Mouse (Mus musculus) layer of hippocampus, adult 18-20 months (tissue): ENCODE results near the gene D930020B18Rik. TPM values are rescaled to one million over a fixed set of nuclear protein-coding genes. Genes with fewer than 3 reads are reported as not detected.
A peak's percentile ranks its signal among the peaks of the same experiment; 100 is the strongest.

Experiments used
- DNase-seq, 2 experiments: peaks; one replicate each; pipeline ENCODE4 v3.0.0; 2022; ENCODE audit warnings: low spot score in 2 of 2
- long read RNA-seq: library from polyadenylated mRNA; stranded (forward); transcript quantifications from one replicate; pipeline ENCODE4 v2.0.0, GENCODE M21; 2021
- total RNA-seq, 2 experiments: library from RNA; stranded (reverse); gene quantifications; 2 replicates each; pipeline ENCODE4 v1.2.3; 2021

D930020B18Rik gene
- under 1 TPM; 0.23 to 0.84 TPM for total RNA-seq
- long read RNA-seq = 0 reads

- DNase-seq = no peak
These were observed at the start of gene D930020B18Rik for GRCm38 (mm10) chr10:121641272-121642053. Gene D930020B18Rik (plus strand): TSS chr10:121641588.

DNA sequence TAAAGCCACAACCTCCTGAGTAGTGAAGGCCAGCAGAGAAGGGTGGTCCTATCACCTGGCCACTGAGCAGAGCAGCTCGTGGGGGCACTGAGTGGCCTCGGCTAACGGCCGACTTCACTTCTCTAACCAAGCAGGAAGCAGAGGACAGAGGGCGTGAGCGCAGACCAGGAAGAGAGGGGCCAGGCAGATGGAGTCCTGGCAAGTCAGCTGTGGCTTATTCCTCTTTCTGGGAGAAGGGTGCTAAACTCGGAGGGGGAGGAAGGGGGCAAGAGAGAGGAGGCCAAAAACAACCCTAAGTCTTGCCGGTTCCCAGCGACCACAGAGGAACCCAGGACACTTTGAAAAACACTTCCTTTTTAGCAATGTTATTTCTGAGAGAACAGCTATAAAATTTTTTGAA lies 44.8 kb upstream of the D930020B18Rik start:
- DNase-seq = no peak

DNA sequence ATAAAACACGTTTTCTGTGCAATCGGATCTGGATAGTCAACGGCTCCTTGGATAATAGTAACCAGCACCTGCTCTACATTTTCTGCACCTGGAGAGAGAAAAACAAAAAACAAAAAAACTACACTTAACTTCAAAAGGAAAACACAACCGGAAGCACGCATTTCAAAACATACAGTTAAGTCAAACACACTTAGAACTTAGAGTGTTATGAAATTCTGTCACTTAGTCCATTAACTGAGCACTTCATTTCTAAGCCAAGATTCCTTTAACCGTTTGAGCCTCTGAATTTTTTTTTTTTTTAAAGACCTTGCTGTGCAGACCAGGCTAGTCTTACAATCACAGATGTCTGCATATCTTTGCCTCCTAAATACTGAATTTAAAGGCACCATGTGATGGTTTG lies 40.1 kb upstream of the D930020B18Rik start:
- no peak for DNase-seq

- no peak for DNase-seq
These were observed 37.8 kb upstream of the D930020B18Rik start for GRCm38 (mm10) chr10:121603556-121603955.

DNA sequence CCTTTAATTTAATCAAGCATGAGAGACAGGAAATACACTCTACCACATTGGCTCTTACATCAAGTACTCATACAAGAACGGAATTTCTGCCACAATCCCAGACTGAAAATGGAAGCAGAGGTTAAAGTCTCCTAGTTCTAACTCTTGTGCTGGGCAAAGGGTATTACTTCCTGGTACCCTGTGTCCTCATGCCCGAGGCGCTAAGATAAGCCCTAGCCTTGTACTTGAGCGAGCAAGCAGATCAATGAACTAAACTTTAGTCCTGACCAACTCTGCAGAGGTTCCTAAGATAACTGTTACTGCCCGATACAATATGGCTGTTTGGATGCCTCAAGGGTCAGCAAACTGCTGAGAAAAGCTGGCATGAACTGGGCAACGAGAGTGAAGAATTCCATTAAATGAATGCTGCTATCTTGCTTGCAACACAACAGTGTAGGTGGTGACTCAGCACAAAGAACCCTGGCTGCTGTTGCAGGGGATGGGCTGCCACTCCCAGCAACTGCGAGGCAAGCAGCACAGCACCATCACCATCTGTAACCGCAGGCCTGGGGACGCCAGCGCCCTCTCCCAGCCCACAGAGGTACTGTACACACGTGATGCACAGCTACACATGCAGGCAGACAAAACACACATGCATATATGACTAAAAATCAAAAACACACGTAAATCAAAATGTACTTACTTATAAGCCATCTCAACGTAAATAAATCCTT lies 36.6 kb upstream of the D930020B18Rik start:
- DNase-seq = no peak

DNA sequence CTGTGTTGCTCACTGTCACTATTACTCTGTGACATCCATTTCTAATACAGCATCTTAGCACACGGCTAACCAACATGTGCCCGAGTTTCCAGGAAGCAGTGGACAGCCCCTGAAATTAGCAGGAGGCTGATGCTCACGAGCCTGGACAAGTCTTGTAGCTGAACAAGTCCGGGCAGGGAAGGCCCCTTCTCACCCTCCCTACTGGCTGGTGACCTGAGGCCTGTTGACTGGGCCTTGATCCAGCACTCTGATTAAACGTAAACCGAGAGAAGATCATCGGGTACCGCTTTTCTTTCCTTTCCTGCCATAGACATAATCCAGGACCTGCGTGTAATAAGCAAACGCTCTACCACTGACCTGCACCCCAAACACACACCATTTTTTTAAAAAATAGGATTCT lies 33.2 kb upstream of the D930020B18Rik start:
- no peak for DNase-seq

DNA sequence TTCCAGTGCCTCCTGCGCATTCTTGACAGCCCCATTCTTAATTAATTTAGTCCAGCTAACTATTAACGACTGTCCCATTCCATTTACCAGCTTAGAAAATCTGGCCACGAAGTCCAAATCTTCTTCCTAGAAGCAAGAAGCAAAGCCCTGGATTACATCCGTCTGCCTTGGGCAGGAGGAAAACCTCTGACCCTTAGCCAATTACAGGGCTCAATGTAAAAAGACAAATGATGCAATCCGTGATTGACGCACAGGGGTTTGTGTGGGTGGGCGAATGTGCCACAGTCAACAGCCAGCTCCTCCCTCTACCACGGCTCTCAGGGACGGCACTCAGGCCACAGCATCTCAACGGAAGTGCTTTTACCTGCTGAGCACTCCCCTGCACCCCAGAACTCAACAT lies 29.8 kb upstream of the D930020B18Rik start:
- DNase-seq = no peak

DNA sequence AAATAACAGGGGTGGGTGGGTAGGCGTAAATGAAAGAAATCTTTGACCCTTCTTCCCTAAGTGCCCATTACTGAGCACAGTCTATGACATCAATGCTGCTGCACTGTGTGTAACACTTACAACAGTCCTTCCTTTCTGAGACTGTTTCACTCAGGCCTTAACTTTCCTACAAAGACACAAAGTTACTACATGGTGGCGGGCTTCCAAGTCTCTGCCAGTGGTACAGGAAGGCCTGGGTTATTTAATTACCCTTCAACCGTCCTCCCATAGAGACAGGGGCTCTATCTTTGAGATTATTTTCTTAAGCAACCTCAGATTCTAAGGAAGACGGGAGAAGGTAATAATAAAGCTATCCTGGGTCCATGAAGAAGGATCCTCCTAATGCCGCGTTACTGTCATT lies 28.9 kb upstream of the D930020B18Rik start:
- no peak for DNase-seq

DNA sequence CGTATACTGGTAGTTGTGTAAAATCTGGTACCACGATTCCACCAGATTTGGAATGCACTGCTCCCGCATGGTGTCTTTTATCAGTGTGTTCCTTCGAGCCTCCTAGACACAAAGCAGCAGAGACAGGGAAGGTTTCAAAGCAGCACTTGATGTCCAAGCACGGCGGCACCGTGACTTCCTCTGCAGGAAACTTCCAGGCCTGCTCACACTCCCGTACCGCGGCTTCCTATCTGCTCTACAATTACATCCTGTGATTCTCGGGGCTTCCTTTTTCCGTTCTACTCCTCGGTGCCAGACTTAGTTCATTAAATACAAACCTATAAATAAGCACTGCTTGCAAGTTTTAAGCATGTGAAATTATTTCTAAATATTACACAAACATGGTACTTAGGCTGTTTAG lies 27.8 kb upstream of the D930020B18Rik start:
- DNase-seq = no peak

DNA sequence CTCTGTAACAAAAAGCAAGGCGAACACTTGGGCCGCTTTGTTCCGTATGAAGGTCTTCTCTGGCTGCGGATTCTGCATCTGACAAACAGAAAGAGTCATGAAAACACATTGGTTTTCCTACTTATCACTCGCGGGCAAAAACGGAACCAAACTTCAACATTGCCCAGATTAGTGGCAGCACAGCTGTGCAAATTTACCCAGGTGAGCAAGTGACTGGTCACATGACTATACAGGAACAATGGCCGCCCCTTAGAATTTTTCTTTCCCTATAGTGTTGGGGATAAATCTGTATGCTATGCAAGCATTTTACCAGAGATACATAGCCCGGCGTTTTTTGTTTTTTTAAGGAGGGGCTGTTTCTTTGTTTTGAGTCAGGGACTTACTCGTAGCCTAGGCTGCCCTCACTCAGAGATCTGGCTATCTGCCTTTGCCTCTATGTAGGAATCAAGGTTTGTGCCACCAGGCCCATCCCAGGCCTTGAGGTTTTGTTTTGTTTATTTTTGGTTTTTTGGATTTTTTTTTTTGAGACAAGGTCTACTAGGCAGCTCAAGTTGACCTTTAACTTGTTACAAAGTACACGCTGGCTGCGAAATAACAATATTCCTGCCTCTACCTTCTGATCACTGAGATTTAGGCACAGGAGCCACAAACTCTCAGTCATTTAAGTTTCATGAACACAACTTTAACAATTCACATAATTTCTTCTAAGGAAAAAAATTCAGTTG lies 26.1 kb upstream of the D930020B18Rik start:
- DNase-seq = no peak

DNA sequence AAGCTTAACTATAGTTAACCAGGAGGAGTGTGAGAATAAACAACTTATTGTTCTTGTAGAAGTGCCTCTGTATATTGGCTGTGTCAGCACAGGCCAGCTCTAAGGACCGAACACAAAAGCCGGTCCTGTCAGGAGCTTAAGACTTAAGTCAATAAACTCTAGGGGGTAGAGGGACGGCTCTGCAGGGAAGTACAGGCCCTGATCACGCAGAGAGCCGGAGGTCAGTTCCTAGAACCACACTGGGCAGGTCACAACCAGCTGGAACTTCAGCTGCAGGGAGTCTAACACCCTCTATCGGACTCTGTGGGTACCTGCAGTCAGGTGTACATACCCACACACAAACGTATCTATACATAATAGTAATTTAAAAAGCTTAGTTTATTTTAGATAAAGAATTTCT lies 25.5 kb upstream of the D930020B18Rik start:
- no peak for DNase-seq

GRCm38 (mm10) chr10:121622431-121622830 lies 19.0 kb upstream of the D930020B18Rik start:
- no peak for DNase-seq

GRCm38 (mm10) chr10:121623670-121624069 lies 17.7 kb upstream of the D930020B18Rik start:
- no peak for DNase-seq

GRCm38 (mm10) chr10:121625006-121625405 lies 16.4 kb upstream of the D930020B18Rik start:
- no peak for DNase-seq

GRCm38 (mm10) chr10:121625407-121626185 lies 15.8 kb upstream of the D930020B18Rik start:
- no peak for DNase-seq

- DNase-seq = peak; percentile 98 to 99
These were observed 15.1 kb upstream of the D930020B18Rik start, which contains the start of gene Xpot for GRCm38 (mm10) chr10:121626186-121626882. Gene Xpot (minus strand): TSS chr10:121626332.

GRCm38 (mm10) chr10:121627216-121627852 lies 14.1 kb upstream of the D930020B18Rik start:
- DNase-seq = no peak

DNA sequence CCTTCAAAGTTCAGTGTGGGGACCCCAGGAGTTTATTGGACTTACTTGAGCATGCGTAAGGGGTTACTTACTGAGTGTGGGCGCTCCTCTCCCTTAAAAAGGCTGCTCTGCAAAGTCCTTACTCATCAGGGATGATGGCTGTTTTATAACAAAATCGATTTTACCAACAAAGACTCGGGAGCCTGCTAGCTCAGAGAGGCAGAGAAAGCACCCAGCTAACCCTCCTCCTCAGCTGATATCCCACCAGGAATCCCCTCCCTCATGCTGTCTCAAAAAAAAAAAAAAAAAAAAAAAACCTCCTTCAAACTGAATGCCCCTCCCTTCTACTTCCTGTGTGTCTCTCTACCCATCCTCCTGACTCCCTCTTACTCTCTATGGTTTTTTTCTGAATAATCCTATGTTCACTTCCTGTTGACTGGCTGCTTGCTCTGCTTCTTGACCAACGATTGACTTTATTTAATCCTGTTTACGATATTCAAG lies 12.8 kb upstream of the D930020B18Rik start:
- DNase-seq = no peak

GRCm38 (mm10) chr10:121634159-121634558 lies 7.2 kb upstream of the D930020B18Rik start:
- no peak for DNase-seq

GRCm38 (mm10) chr10:121636276-121636675 lies 5.1 kb upstream of the D930020B18Rik start:
- DNase-seq = no peak
